Mouse (Mus musculus) embryonic stem cell, embryonic (primary cell): ENCODE measurements at regions not wholly inside any gene's neighbourhood (a gene's known extent, or its start where the extent isn't known, plus 50 kb on each side); places are given as distances from the start of the nearest gene placed in this dataset.

Experiments used
- CTCF ChIA-PET, 4 experiments: fragments of 300-600 bp in 2 of 4; fragments of 350-600 bp in 2 of 4; sonication (Branson Sonifier 250); formaldehyde crosslinking; loops; one replicate each; lab custom pipeline; 2022; ENCODE audit warnings: inconsistent platforms in 2 of 4; lab: Charles Lee
- POLR2A ChIA-PET, 4 experiments: fragments of 300-600 bp in 2 of 4; fragments of 350-600 bp in 2 of 4; sonication (Branson Sonifier 250); formaldehyde crosslinking; loops; one replicate each; lab custom pipeline; 2022; ENCODE audit warnings: antibody characterized with exemption in 4 of 4, inconsistent platforms in 1 of 4; lab: Charles Lee

DNA sequence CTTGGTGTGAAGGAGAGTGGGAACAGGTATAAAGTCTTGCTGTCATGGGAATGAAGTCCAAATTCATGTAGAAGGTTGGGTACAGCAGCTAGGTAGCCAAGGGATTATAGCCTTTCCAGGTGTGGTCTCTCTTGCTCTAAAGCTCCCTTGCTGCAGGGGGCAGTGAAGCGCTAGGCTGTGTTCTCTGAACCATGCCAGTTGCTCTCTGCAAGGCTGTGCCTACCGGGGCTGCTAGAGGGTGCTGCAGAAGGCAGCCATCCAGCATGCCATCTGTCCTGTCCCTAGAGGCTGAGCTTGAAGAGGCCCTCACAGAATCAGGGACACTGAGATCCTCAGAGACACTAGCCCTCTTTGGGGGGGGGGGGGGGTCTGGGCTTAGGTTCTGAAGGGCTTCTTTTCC is 50.6 kb upstream of the Shank2 start:
- CTCF ChIA-PET = interaction anchor here in 3 of 4 experiments (0.6 to 1.2 kb wide), 6 partner anchors 13 to 977 kb away, joined by 3 to 6 read pairs (median 4); no protein-coding TSS in a partner anchor
- POLR2A ChIA-PET = no interaction called here
